Mouse (Mus musculus) forebrain, embryonic 15.5 days (tissue): ENCODE data around the gene Nusap1. TPM values are rescaled to one million over a fixed set of nuclear protein-coding genes. Genes with fewer than 3 reads are reported as not detected.

Experiments used
- ATAC-seq: fragments of 200-750 bp; cut with Nextera tagmentation; replicated peaks from 2 replicates; pipeline ENCODE4 v1.8.0; 2017; ENCODE audit warnings: mild to moderate bottlenecking, moderate TSS enrichment, moderate library complexity
- H3K27ac ChIP-seq: fragments of 300-500 bp; sonication (generic); replicated peaks from 2 replicates; pipeline ENCODE4 v1.5.1; 2015; ENCODE audit warnings: mild to moderate bottlenecking, inconsistent platforms
- H3K27me3 ChIP-seq: fragments of 300-500 bp; sonication (generic); 2 replicates; pipeline ENCODE4 v1.6.1; 2015; ENCODE audit warnings: inconsistent platforms
- H3K36me3 ChIP-seq: fragments of 300-500 bp; sonication (generic); 2 replicates; pipeline ENCODE4 v1.6.1; 2015; ENCODE audit warnings: mild to moderate bottlenecking, inconsistent platforms
- H3K4me1 ChIP-seq: fragments of 300-500 bp; sonication (generic); 2 replicates; pipeline ENCODE4 v1.6.1; 2015; ENCODE audit warnings: inconsistent platforms
- H3K4me2 ChIP-seq: fragments of 300-500 bp; sonication (generic); replicated peaks from 2 replicates; pipeline ENCODE4 v1.6.1; 2015; ENCODE audit warnings: mild to moderate bottlenecking, inconsistent platforms
- H3K4me3 ChIP-seq: fragments of 300-500 bp; sonication (generic); 2 replicates; pipeline ENCODE4 v1.5.1; 2015; ENCODE audit warnings: mild to moderate bottlenecking, inconsistent platforms
- H3K9ac ChIP-seq: fragments of 300-500 bp; sonication (generic); replicated peaks from 2 replicates; pipeline ENCODE4 v1.6.1; 2015; ENCODE audit warnings: mild to moderate bottlenecking, inconsistent platforms
- H3K9me3 ChIP-seq: fragments of 300-500 bp; sonication (generic); 2 replicates; pipeline ENCODE4 v1.6.1; 2016; ENCODE audit warnings: inconsistent platforms
- WGBS: fragments of 180-500 bp; shearing (Covaris S2); methylation state at CpG from one replicate; pipeline ENCODE4 v1.1.7; 2015; ENCODE audit warnings: mixed read lengths; 5-methylcytosine and 5-hydroxymethylcytosine counted together
- polyA plus RNA-seq: library from polyadenylated mRNA; unstranded; fragments of >200 nt; fragmentation: Nextera tagmentation; extraction: Ambion mirVana; gene quantifications from 2 replicates; pipeline ENCODE4 v1.2.1, GENCODE M21; 2015

Nusap1 gene
- polyA plus RNA-seq, 1 experiment from 2014 or later = 36.8 TPM

DNA sequence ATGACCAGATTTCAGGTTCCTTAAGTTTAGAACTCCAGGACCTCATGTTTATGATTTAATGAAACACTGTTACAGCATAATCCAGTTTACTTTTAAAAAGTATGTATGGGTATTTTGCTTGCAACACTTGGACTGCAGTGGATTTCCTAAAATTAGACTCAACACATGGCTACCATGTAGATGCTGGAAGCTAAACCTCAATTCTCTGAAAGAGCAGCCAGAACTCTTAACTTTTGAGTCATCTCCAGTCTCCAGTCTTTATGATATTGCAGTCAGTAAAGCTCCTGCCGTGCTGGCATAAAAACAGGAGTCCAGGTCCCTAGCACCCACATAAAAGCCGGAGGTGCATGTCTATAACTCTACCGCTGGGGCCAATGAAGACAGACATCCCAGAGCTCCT is 81.9 kb downstream of the Nusap1 start:
- H3K9me3 ChIP-seq = no peaks in the 10 kb centered on the region
- no peak overlapping the region for H3K9ac ChIP-seq
- no peak for ATAC-seq
- 96% methylated on average over 3 of the region's 3 CpGs for WGBS
- no peak overlapping the region for H3K4me3 ChIP-seq
- H3K4me1 ChIP-seq = no peaks in the 10 kb centered on the region
- no peak overlapping the region for H3K27ac ChIP-seq
- no peaks in the 10 kb centered on the region for H3K27me3 ChIP-seq
- H3K36me3 ChIP-seq = peaks cover 6% of the 10 kb centered on the region; the same call in 1 of the 2 replicates
- H3K4me2 ChIP-seq = no peak overlapping the region

Other genes starting within 250 kb of the Nusap1 start
- 3.4 TPM in 2 replicates for gene Ino80, start 140.6 kb upstream of the Nusap1 start, polyA plus RNA-seq
- 0.50 and 0.83 TPM in 2 replicates for gene Exd1, start 70.7 kb upstream of the Nusap1 start, polyA plus RNA-seq
- gene Chp1, start 70.6 kb upstream of the Nusap1 start, polyA plus RNA-seq = 73.5 and 74.1 TPM in 2 replicates
- 13.2 and 14.3 TPM in 2 replicates for gene Oip5, start 171 bp downstream of the Nusap1 start, polyA plus RNA-seq
- gene Ndufaf1, start 44.5 kb downstream of the Nusap1 start, polyA plus RNA-seq = 36.0 and 36.4 TPM in 2 replicates
- gene Rtf1, start 56.8 kb downstream of the Nusap1 start, polyA plus RNA-seq = 73.7 and 80.4 TPM in 2 replicates
- gene Itpka, start 124.0 kb downstream of the Nusap1 start, polyA plus RNA-seq = 0.63 and 1.3 TPM in 2 replicates
- 0.33 and 0.51 TPM in 2 replicates for gene Ltk, start 142.1 kb downstream of the Nusap1 start, polyA plus RNA-seq
- gene Rpap1, start 169.2 kb downstream of the Nusap1 start, polyA plus RNA-seq = 21.5 and 21.6 TPM in 2 replicates
- 15.9 and 17.9 TPM in 2 replicates for gene Tyro3, start 179.4 kb downstream of the Nusap1 start, polyA plus RNA-seq